Mouse (Mus musculus): ENCODE data around the gene Lrp3.

DNA sequence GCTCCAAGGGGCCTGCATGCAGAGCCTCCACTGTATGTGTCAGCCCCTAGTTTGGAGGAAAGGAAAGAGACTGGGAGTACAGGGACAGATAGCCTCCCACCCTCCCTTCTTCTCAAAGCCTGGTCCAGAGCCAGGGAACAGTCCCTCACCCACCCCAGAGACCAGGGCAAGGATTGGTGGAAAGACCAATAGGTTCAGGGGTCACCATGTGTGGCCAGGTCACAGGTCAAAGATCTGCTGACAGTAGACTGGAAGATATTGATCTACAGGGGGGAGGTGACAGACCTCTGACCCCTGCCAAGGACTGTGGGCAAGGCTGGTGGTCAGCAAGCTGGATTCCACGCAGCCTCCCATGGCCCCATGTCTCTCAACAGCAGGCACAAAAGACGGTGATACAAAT, 47.4 kb downstream of the Lrp3 start:
- TF ChIP-seq CTCF (IDR thresholded peaks at IDR 0.05; ENCODE audit: low read depth, low read length) (no peak), TAL1 (conservative IDR thresholded peaks at IDR 0.05; ENCODE audit: low read depth, low read length) (no peak)
